Mouse (Mus musculus) ES-Bruce4 (cell line): Measurements from ENCODE around the gene Frmd5.
A peak's percentile ranks its signal among the peaks of the same experiment; 100 is the strongest.

ENCODE experiments used
- CTCF ChIP-seq: IDR thresholded peaks from one replicate; pipeline ENCODE4 v1.8.1; 2011; ENCODE audit warnings: low read depth, low read length
- EP300 ChIP-seq: IDR thresholded peaks from 2 replicates; pipeline ENCODE4 v1.6.1; 2011; ENCODE audit warnings: low read depth, low read length; ENCODE audit not compliant: insufficient read depth
- POLR2A ChIP-seq: IDR thresholded peaks from one replicate; pipeline ENCODE4 v1.8.1; 2011; ENCODE audit warnings: low read length; ENCODE audit not compliant: insufficient read depth

- TF ChIP-seq EP300 (no peak), POLR2A (no peak), CTCF (peak; percentile 76)
These were observed 25.6 kb upstream of the Frmd5 start for GRCm38 (mm10) chr2:121832484-121832894.
